Mouse (Mus musculus): ENCODE results near the gene Tpra1. TPM values are rescaled to one million over a fixed set of nuclear protein-coding genes. Genes with fewer than 3 reads are reported as not detected.

Gene Tpra1
- polyA plus RNA-seq, 1 experiment from 2014 or later: 81.6 TPM

DNA sequence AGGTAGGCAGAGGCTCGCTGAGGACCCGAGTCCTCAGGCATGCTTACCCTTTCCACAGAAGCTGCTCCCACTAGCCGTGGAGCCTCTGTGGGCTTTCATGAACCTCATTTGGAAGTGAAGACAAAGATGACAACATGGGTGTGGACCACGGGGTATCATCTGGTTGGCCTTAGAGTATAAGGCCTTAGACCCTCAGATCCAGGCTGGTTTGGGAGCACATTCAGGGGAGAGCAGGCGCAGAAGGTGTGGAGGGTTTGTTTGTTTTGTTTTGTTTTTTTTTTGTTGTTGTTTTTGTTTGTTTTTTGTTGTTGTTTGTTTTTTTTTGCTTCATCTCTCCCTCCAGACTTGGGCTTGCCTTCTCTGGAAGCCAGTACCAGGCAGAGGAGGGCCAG lies 36.6 kb downstream of the Tpra1 start:
- Histone ChIP-seq H3K27ac (ENCODE audit: low read depth, low read length) (no peak overlapping the region), H3K4me1 (replicated peaks; ENCODE audit: control insufficient read depth, insufficient read depth, low read length) (no peaks in the 10 kb centered on the region), H3K4me2 (replicated peaks; ENCODE audit: low read depth) (no peak overlapping the region), H3K27me3 (replicated peaks; ENCODE audit: control insufficient read depth, insufficient read depth, low read length) (no peaks in the 10 kb centered on the region), H3K36me3 (ENCODE audit: control insufficient read depth, insufficient read depth) (no peaks in the 10 kb centered on the region), H3K9ac (ENCODE audit: low read depth, low read length) (no peak overlapping the region), H3K9me3 (ENCODE audit: control insufficient read depth) (no peaks in the 10 kb centered on the region), H3K4me3 (ENCODE audit: low read depth, low read length) (no peak overlapping the region)
- 66% methylated on average over 5 of the region's 5 CpGs for WGBS
- no peak for TF ChIP-seq CTCF (IDR thresholded peaks at IDR 0.05; ENCODE audit: low read depth)
- ATAC-seq: no peak

DNA sequence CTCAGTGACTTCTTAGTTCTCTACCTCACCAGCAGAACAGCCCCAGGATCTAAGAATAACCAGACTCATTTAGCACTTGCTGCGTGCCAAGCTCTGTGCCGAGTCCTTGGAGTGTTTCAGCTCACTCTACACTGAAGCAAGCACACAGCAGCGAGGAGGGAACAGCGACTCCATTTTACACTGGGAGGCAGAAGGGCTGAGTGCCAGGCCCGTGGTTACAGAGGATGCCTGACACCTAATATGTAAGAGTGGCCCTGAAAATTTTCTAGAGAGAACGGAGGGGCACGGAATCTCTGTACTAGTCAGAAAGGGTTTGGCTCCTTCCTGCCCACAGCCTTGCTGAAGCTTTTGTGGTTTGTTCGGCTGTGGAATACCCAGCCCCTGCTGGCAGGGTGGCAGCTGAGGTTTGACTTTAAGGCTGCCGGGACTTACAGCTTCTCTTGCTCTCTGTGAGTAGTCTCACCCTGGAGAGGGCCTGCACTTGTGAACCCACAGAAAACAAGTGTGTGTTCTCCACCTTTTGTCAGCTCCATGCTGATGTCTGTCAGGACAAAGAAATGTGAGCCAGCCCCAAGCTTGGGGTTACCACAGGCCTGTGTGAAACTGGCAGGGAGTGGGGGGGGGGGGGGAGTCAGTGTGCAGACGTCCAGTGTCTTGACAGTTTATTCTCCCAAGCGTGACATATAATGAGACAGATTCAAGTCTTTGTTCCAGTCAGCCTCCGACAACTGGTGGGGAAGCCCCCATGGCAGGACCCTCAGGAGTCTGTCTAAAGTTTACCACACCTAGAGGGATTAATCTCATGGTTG lies 37.4 kb downstream of the Tpra1 start:
- Histone ChIP-seq H3K27ac (ENCODE audit: low read depth, low read length) (no peak overlapping the region), H3K36me3 (ENCODE audit: control insufficient read depth, insufficient read depth) (no peaks in the 10 kb centered on the region), H3K27me3 (replicated peaks; ENCODE audit: control insufficient read depth, insufficient read depth, low read length) (no peaks in the 10 kb centered on the region), H3K9me3 (ENCODE audit: control insufficient read depth) (no peaks in the 10 kb centered on the region), H3K4me3 (ENCODE audit: low read depth, low read length) (no peak overlapping the region), H3K4me1 (replicated peaks; ENCODE audit: control insufficient read depth, insufficient read depth, low read length) (no peaks in the 10 kb centered on the region), H3K4me2 (replicated peaks; ENCODE audit: low read depth) (no peak overlapping the region), H3K9ac (ENCODE audit: low read depth, low read length) (no peak overlapping the region)
- no peak for TF ChIP-seq CTCF (IDR thresholded peaks at IDR 0.05; ENCODE audit: low read depth)
- WGBS: 61% methylated on average over 12 of the region's 12 CpGs
- ATAC-seq: no peak

DNA sequence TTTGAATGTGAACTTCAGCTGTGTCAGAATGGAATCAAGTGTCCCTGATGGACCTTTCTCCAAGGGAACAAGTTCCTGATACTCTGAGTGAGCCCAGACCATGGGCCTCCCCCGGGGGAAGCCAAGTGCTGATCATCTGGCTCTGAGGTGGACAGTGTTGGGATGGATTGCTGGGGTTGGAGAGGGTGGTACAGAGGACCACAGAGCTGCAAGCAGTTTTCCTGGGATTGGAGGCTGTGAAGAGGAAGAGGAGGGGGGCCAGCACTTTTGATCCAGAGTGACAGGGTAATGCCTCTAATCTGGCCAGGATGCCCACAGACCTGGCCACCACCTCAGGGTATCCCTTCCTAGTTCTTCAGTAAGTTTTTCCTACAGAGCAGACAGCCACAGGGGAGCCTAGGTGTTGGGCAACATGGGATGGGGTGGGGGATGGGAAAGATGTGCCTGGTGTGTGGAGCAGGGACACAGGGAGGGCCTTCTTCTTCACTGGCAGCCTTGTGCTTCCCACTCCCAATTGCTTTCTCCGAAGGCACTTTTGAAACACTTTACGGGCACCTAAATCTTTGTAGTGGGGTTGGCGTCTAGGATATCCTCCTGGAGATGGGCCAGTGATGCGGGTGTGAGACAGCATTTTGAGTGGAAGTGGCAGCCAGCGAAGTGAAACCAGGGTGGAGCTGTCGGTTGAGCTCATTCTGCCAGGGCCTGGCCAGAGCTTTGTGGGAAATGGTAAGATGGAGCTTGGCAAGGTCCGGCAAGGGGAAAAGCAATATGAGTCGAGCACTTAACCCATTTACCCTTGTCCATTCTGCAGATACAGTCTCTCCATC lies 38.3 kb downstream of the Tpra1 start:
- Histone ChIP-seq H3K36me3 (ENCODE audit: control insufficient read depth, insufficient read depth) (no peaks in the 10 kb centered on the region), H3K27me3 (replicated peaks; ENCODE audit: control insufficient read depth, insufficient read depth, low read length) (no peaks in the 10 kb centered on the region), H3K27ac (ENCODE audit: low read depth, low read length) (no peak overlapping the region), H3K4me1 (replicated peaks; ENCODE audit: control insufficient read depth, insufficient read depth, low read length) (no peaks in the 10 kb centered on the region), H3K4me2 (replicated peaks; ENCODE audit: low read depth) (no peak overlapping the region), H3K4me3 (ENCODE audit: low read depth, low read length) (no peak overlapping the region), H3K9ac (ENCODE audit: low read depth, low read length) (no peak overlapping the region), H3K9me3 (ENCODE audit: control insufficient read depth) (no peaks in the 10 kb centered on the region)
- TF ChIP-seq CTCF (IDR thresholded peaks at IDR 0.05; ENCODE audit: low read depth): no peak
- WGBS: 85% methylated on average over 9 of the region's 9 CpGs
- ATAC-seq: no peak

DNA sequence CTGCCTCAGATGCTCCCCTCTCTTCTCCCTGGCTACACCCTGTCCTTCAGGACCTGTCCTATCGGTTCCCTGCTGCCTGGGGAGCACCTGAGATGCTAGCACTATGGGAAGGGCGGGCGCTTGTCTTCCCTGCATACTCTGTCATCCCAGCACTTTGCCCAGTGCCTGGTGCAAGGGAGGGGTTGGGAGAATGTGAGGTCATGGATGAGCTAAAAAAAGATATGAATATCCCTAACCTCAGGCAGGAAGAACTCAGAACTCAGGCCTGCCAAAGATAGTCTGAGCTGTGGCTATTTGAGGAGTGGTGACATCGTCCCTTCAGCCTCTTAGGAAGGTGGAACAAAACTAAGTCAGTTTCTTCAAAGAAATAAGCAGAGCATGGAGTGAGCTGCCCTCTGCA lies 39.6 kb downstream of the Tpra1 start:
- 66% methylated on average over 4 of the region's 4 CpGs for WGBS
- H3K9me3 ChIP-seq (ENCODE audit: control insufficient read depth): no peaks in the 10 kb centered on the region
- H3K9ac ChIP-seq (ENCODE audit: low read depth, low read length): no peak overlapping the region
- H3K4me1 ChIP-seq (replicated peaks; ENCODE audit: control insufficient read depth, insufficient read depth, low read length): no peaks in the 10 kb centered on the region
- no peaks in the 10 kb centered on the region for H3K27me3 ChIP-seq (replicated peaks; ENCODE audit: control insufficient read depth, insufficient read depth, low read length)
- H3K4me2 ChIP-seq (replicated peaks; ENCODE audit: low read depth): no peak overlapping the region
- no peak overlapping the region for H3K27ac ChIP-seq (ENCODE audit: low read depth, low read length)
- H3K36me3 ChIP-seq (ENCODE audit: control insufficient read depth, insufficient read depth): no peaks in the 10 kb centered on the region
- no peak overlapping the region for H3K4me3 ChIP-seq (ENCODE audit: low read depth, low read length)
- no peak for TF ChIP-seq CTCF (IDR thresholded peaks at IDR 0.05; ENCODE audit: low read depth)
- ATAC-seq: no peak

DNA sequence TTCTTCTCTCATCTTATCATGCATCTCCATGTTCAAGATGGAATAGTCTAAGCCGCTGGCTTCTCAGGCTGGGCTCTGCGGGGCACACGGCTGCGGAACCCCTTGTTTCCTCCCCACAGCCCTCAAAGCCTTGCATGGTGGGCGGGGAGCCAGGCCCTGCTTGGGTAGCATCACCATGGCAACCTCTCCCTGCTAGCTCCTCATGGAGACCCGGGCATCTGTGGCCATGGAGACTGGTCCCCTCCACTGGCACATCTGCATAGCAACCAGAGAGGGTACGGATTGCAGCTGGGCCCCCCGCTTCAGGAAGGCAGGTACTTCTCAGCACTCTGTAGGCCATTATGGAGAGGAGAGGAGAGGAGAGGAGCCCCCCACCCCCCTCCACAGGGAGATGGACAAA lies 40.5 kb downstream of the Tpra1 start:
- TF ChIP-seq CTCF (IDR thresholded peaks at IDR 0.05; ENCODE audit: low read depth): no peak
- Histone ChIP-seq H3K27me3 (replicated peaks; ENCODE audit: control insufficient read depth, insufficient read depth, low read length) (no peaks in the 10 kb centered on the region), H3K9ac (ENCODE audit: low read depth, low read length) (no peak overlapping the region), H3K27ac (ENCODE audit: low read depth, low read length) (no peak overlapping the region), H3K4me1 (replicated peaks; ENCODE audit: control insufficient read depth, insufficient read depth, low read length) (no peaks in the 10 kb centered on the region), H3K9me3 (ENCODE audit: control insufficient read depth) (no peaks in the 10 kb centered on the region), H3K36me3 (ENCODE audit: control insufficient read depth, insufficient read depth) (no peaks in the 10 kb centered on the region), H3K4me3 (ENCODE audit: low read depth, low read length) (no peak overlapping the region), H3K4me2 (replicated peaks; ENCODE audit: low read depth) (no peak overlapping the region)
- ATAC-seq: no peak
- 68% methylated on average over 8 of the region's 8 CpGs for WGBS

DNA sequence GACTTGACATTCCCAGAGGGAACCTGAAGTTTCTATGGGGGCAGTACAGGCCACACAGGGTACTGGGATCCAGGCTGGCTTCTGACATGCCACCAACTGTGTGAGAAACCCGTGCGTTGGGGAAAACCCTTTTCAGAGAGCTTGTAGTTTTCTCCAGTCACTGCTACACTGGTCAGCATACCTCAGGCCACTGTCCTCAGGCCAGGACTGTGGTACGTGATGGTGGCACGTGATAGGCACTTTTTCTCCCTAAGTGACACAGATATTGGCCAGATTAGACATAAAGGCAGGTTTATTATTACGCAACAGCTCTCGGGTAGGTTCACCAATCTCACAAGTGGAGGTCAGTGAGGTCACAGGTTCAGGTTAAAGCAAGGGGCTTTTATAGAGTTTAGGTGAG lies 41.6 kb downstream of the Tpra1 start:
- Histone ChIP-seq H3K36me3 (ENCODE audit: control insufficient read depth, insufficient read depth) (no peaks in the 10 kb centered on the region), H3K4me2 (replicated peaks; ENCODE audit: low read depth) (no peak overlapping the region), H3K27me3 (replicated peaks; ENCODE audit: control insufficient read depth, insufficient read depth, low read length) (no peaks in the 10 kb centered on the region), H3K27ac (ENCODE audit: low read depth, low read length) (no peak overlapping the region), H3K9me3 (ENCODE audit: control insufficient read depth) (no peaks in the 10 kb centered on the region), H3K4me3 (ENCODE audit: low read depth, low read length) (no peak overlapping the region), H3K9ac (ENCODE audit: low read depth, low read length) (no peak overlapping the region), H3K4me1 (replicated peaks; ENCODE audit: control insufficient read depth, insufficient read depth, low read length) (no peaks in the 10 kb centered on the region)
- ATAC-seq: no peak
- no peak for TF ChIP-seq CTCF (IDR thresholded peaks at IDR 0.05; ENCODE audit: low read depth)
- WGBS: 69% methylated on average over 6 of the region's 6 CpGs
